Mouse (Mus musculus): ENCODE measurements at regions not wholly inside any gene's neighbourhood (a gene's known extent, or its start where the extent isn't known, plus 50 kb on each side); places are given as distances from the start of the nearest gene placed in this dataset.
"Not testable (repeated sequence)": the region's sequence is repeated elsewhere in the genome, so short reads cannot be mapped to it uniquely, and the experiment has no call there.

GRCm38 (mm10) chr12:82056782-82057611 lies 112.1 kb upstream of the Sipa1l1 start:
- CTCF ChIA-PET, result not testable (repeated sequence)

GRCm38 (mm10) chr12:82064986-82065385 lies 104.1 kb upstream of the Sipa1l1 start:
- CTCF ChIA-PET, result interaction anchor here (0.6 kb wide), 1 partner anchor 197 kb away, joined by 3 read pairs; no protein-coding TSS in a partner anchor

- CTCF ChIA-PET, result no interaction called here
Measured at GRCm38 (mm10) chr12:82066860-82067259, 102.3 kb upstream of the Sipa1l1 start.

- CTCF ChIA-PET, result no interaction called here
Measured at GRCm38 (mm10) chr12:82069621-82070020, 99.5 kb upstream of the Sipa1l1 start.

GRCm38 (mm10) chr12:82072810-82073465 lies 96.2 kb upstream of the Sipa1l1 start:
- CTCF ChIA-PET, result no interaction called here

- CTCF ChIA-PET, result no interaction called here
Measured at GRCm38 (mm10) chr12:82075479-82076221, 93.5 kb upstream of the Sipa1l1 start.

- CTCF ChIA-PET, result no interaction called here
Measured at GRCm38 (mm10) chr12:82076766-82077165, 92.4 kb upstream of the Sipa1l1 start.

GRCm38 (mm10) chr12:82077945-82078344 lies 91.2 kb upstream of the Sipa1l1 start:
- CTCF ChIA-PET, result no interaction called here

GRCm38 (mm10) chr12:82078740-82079139 lies 90.4 kb upstream of the Sipa1l1 start:
- CTCF ChIA-PET, result no interaction called here

- CTCF ChIA-PET, result no interaction called here
Measured at GRCm38 (mm10) chr12:82080196-82080880, 88.8 kb upstream of the Sipa1l1 start.

- CTCF ChIA-PET, result interaction anchor here (0.6 kb wide), 1 partner anchor 171 kb away, joined by 3 read pairs; no protein-coding TSS in a partner anchor
Measured at GRCm38 (mm10) chr12:82082596-82082995, 86.5 kb upstream of the Sipa1l1 start.

- CTCF ChIA-PET, result no interaction called here
Measured at GRCm38 (mm10) chr12:82085771-82086400, 83.2 kb upstream of the Sipa1l1 start.

- CTCF ChIA-PET, result no interaction called here
Measured at GRCm38 (mm10) chr12:82086441-82086840, 82.7 kb upstream of the Sipa1l1 start.

- CTCF ChIA-PET, result no interaction called here
Measured at GRCm38 (mm10) chr12:82089288-82089687, 79.8 kb upstream of the Sipa1l1 start.

- CTCF ChIA-PET, result no interaction called here
Measured at GRCm38 (mm10) chr12:82093317-82093716, 75.8 kb upstream of the Sipa1l1 start.

GRCm38 (mm10) chr12:82095396-82095795 lies 73.7 kb upstream of the Sipa1l1 start:
- CTCF ChIA-PET, result no interaction called here

GRCm38 (mm10) chr12:82097126-82097525 lies 72.0 kb upstream of the Sipa1l1 start:
- CTCF ChIA-PET, result no interaction called here

- CTCF ChIA-PET, result no interaction called here
Measured at GRCm38 (mm10) chr12:82097620-82098019, 71.5 kb upstream of the Sipa1l1 start.

GRCm38 (mm10) chr12:82104211-82104610 lies 64.9 kb upstream of the Sipa1l1 start:
- CTCF ChIA-PET, result no interaction called here

- CTCF ChIA-PET, result no interaction called here
Measured at GRCm38 (mm10) chr12:82105184-82106031, 63.7 kb upstream of the Sipa1l1 start.

All from spleen, embryonic (tissue).